Mouse (Mus musculus) hindbrain, embryonic 11.5 days (tissue): ENCODE results near the gene Slc25a13. TPM values are rescaled to one million over a fixed set of nuclear protein-coding genes. Genes with fewer than 3 reads are reported as not detected.

Experiments used
- ATAC-seq: fragments of 200-750 bp; cut with Nextera tagmentation; 2 replicates; pipeline ENCODE4 v1.8.0; 2017; ENCODE audit warnings: mild to moderate bottlenecking, moderate TSS enrichment, moderate library complexity; ENCODE audit not compliant: low FRiP score
- DNase-seq: peaks from one replicate; pipeline ENCODE4 v3.0.0-alpha.2; 2015; ENCODE audit warnings: low spot score
- H3K27ac ChIP-seq: fragments of 300-500 bp; sonication (generic); 2 replicates; pipeline ENCODE4 v1.5.1; 2014; ENCODE audit warnings: mild to moderate bottlenecking, low read depth, low read length
- H3K27me3 ChIP-seq: fragments of 300-500 bp; sonication (generic); 2 replicates; pipeline ENCODE4 v1.6.1; 2014; ENCODE audit warnings: mild to moderate bottlenecking, low read length, moderate library complexity, mixed read lengths; ENCODE audit not compliant: control insufficient read depth, insufficient read depth
- H3K36me3 ChIP-seq: fragments of 300-500 bp; sonication (generic); 2 replicates; pipeline ENCODE4 v1.6.1; 2014; ENCODE audit warnings: mild to moderate bottlenecking, low read length, moderate library complexity, mixed read lengths; ENCODE audit not compliant: control insufficient read depth, insufficient read depth
- H3K4me1 ChIP-seq: fragments of 300-500 bp; sonication (generic); replicated peaks from 2 replicates; pipeline ENCODE4 v1.6.1; 2014; ENCODE audit warnings: low read length, mixed read lengths; ENCODE audit not compliant: control insufficient read depth, insufficient read depth
- H3K4me2 ChIP-seq: fragments of 300-500 bp; sonication (generic); replicated peaks from 2 replicates; pipeline ENCODE4 v1.6.1; 2014; ENCODE audit warnings: mild to moderate bottlenecking, low read depth, low read length
- H3K4me3 ChIP-seq: fragments of 300-500 bp; sonication (generic); 2 replicates; pipeline ENCODE4 v1.5.1; 2014; ENCODE audit warnings: low read depth, low read length
- H3K9ac ChIP-seq: fragments of 300-500 bp; sonication (generic); 2 replicates; pipeline ENCODE4 v1.6.1; 2014; ENCODE audit warnings: low read depth, low read length
- H3K9me3 ChIP-seq: fragments of 300-500 bp; sonication (generic); 2 replicates; pipeline ENCODE4 v1.6.1; 2016; ENCODE audit warnings: low read length; ENCODE audit not compliant: control insufficient read depth
- WGBS: fragments of 180-500 bp; shearing (Covaris S2); extraction: QIAGEN DNeasy Blood & Tissue Kit; methylation state at CpG from one replicate; pipeline ENCODE4 v1.1.7; 2014; 5-methylcytosine and 5-hydroxymethylcytosine counted together
- polyA plus RNA-seq: library from polyadenylated mRNA; unstranded; fragments of >200 nt; fragmentation: Nextera tagmentation; extraction: Ambion mirVana; gene quantifications from 2 replicates; pipeline ENCODE4 v1.2.1, GENCODE M21; 2014

Gene Slc25a13
- polyA plus RNA-seq, 1 experiment from 2014 or later = 31.0 TPM

- no peak overlapping the region for H3K27ac ChIP-seq
- no peaks in the 10 kb centered on the region for H3K36me3 ChIP-seq
- H3K9ac ChIP-seq = no peak overlapping the region
- ATAC-seq (no peak), DNase-seq (no peak)
- no peaks in the 10 kb centered on the region for H3K4me1 ChIP-seq
- H3K4me2 ChIP-seq = no peak overlapping the region
- no peak overlapping the region for H3K4me3 ChIP-seq
- H3K9me3 ChIP-seq = no peaks in the 10 kb centered on the region
- WGBS = 93% methylated on average over 6 of the region's 6 CpGs
- no peaks in the 10 kb centered on the region for H3K27me3 ChIP-seq
Measured at GRCm38 (mm10) chr6:6197339-6197738, 19.6 kb downstream of the Slc25a13 start.

- no peaks in the 10 kb centered on the region for H3K36me3 ChIP-seq
- H3K27me3 ChIP-seq = no peaks in the 10 kb centered on the region
- no peak overlapping the region for H3K4me3 ChIP-seq
- no peaks in the 10 kb centered on the region for H3K4me1 ChIP-seq
- DNase-seq = no peak
- no peaks in the 10 kb centered on the region for H3K9me3 ChIP-seq
- H3K9ac ChIP-seq = no peak overlapping the region
- no peak overlapping the region for H3K4me2 ChIP-seq
- H3K27ac ChIP-seq = no peak overlapping the region
- WGBS = 80% methylated on average over 4 of the region's 4 CpGs
- no peak for ATAC-seq
Measured at GRCm38 (mm10) chr6:6196527-6196926, 20.4 kb downstream of the Slc25a13 start.

GRCm38 (mm10) chr6:6194831-6195230, 22.1 kb downstream of the Slc25a13 start:
- H3K27ac ChIP-seq = no peak overlapping the region
- no peak overlapping the region for H3K9ac ChIP-seq
- ATAC-seq = no peak
- WGBS = 94% methylated on average over 6 of the region's 6 CpGs
- H3K4me3 ChIP-seq = no peak overlapping the region
- no peaks in the 10 kb centered on the region for H3K9me3 ChIP-seq
- no peaks in the 10 kb centered on the region for H3K36me3 ChIP-seq
- DNase-seq = no peak
- H3K4me1 ChIP-seq = no peaks in the 10 kb centered on the region
- H3K27me3 ChIP-seq = no peaks in the 10 kb centered on the region
- H3K4me2 ChIP-seq = no peak overlapping the region

- 94% methylated on average over 13 of the region's 13 CpGs for whole genome bisulfite sequencing
- ATAC-seq = no peak
Measured at GRCm38 (mm10) chr6:6193906-6194305, 23.1 kb downstream of the Slc25a13 start.

GRCm38 (mm10) chr6:6192413-6192812, 24.6 kb downstream of the Slc25a13 start:
- ATAC-seq (no peak), DNase-seq (no peak)
- H3K4me3 ChIP-seq = no peak overlapping the region
- H3K4me2 ChIP-seq = no peak overlapping the region
- H3K9ac ChIP-seq = no peak overlapping the region
- H3K4me1 ChIP-seq = no peaks in the 10 kb centered on the region
- H3K27me3 ChIP-seq = no peaks in the 10 kb centered on the region
- H3K27ac ChIP-seq = no peak overlapping the region
- no peaks in the 10 kb centered on the region for H3K36me3 ChIP-seq
- H3K9me3 ChIP-seq = no peaks in the 10 kb centered on the region
- 83% methylated on average over 7 of the region's 7 CpGs for WGBS

More at GRCm38 (mm10) chr6:6193906-6194305, 23.1 kb downstream of the Slc25a13 start:
- H3K4me1 ChIP-seq = no peaks in the 10 kb centered on the region
- no peak overlapping the region for H3K27ac ChIP-seq
- no peak overlapping the region for H3K4me2 ChIP-seq
- no peak for DNase-seq
- H3K9ac ChIP-seq = no peak overlapping the region
- no peaks in the 10 kb centered on the region for H3K9me3 ChIP-seq
- no peaks in the 10 kb centered on the region for H3K36me3 ChIP-seq
- no peaks in the 10 kb centered on the region for H3K27me3 ChIP-seq
- H3K4me3 ChIP-seq = no peak overlapping the region

- H3K4me2 ChIP-seq = no peak overlapping the region
- no peak overlapping the region for H3K9ac ChIP-seq
- no peaks in the 10 kb centered on the region for H3K4me1 ChIP-seq
- no peak overlapping the region for H3K27ac ChIP-seq
- H3K4me3 ChIP-seq = no peak overlapping the region
- 83% methylated on average over 8 of the region's 8 CpGs for WGBS
- no peaks in the 10 kb centered on the region for H3K36me3 ChIP-seq
- DNase-seq = no peak
- ATAC-seq = no peak
- H3K9me3 ChIP-seq = no peaks in the 10 kb centered on the region
- H3K27me3 ChIP-seq = no peaks in the 10 kb centered on the region
Measured at GRCm38 (mm10) chr6:6191596-6192337, 25.2 kb downstream of the Slc25a13 start.

- 81% methylated on average over 6 of the region's 6 CpGs for WGBS
- Histone ChIP-seq H3K27ac (no peak overlapping the region), H3K27me3 (no peaks in the 10 kb centered on the region), H3K4me2 (no peak overlapping the region), H3K9ac (no peak overlapping the region), H3K9me3 (no peaks in the 10 kb centered on the region), H3K4me1 (no peaks in the 10 kb centered on the region), H3K36me3 (no peaks in the 10 kb centered on the region), H3K4me3 (no peak overlapping the region)
- no peak for DNase-seq
- ATAC-seq = no peak
Measured at GRCm38 (mm10) chr6:6188970-6189369, 28.0 kb downstream of the Slc25a13 start.

GRCm38 (mm10) chr6:6186468-6186867, 30.5 kb downstream of the Slc25a13 start:
- no peak overlapping the region for H3K9ac ChIP-seq
- no peak overlapping the region for H3K4me3 ChIP-seq
- no peak for ATAC-seq
- no peaks in the 10 kb centered on the region for H3K9me3 ChIP-seq
- no peak for DNase-seq
- WGBS = 94% methylated on average over 4 of the region's 4 CpGs
- no peaks in the 10 kb centered on the region for H3K36me3 ChIP-seq
- no peaks in the 10 kb centered on the region for H3K4me1 ChIP-seq
- H3K27me3 ChIP-seq = no peaks in the 10 kb centered on the region
- no peak overlapping the region for H3K27ac ChIP-seq
- no peak overlapping the region for H3K4me2 ChIP-seq

- Histone ChIP-seq H3K4me2 (no peak overlapping the region), H3K9me3 (no peaks in the 10 kb centered on the region), H3K27me3 (no peaks in the 10 kb centered on the region), H3K4me3 (no peak overlapping the region), H3K9ac (no peak overlapping the region), H3K36me3 (no peaks in the 10 kb centered on the region), H3K4me1 (no peaks in the 10 kb centered on the region), H3K27ac (no peak overlapping the region)
- ATAC-seq (no peak), DNase-seq (no peak)
- WGBS = 91% methylated on average over 3 of the region's 3 CpGs
Measured at GRCm38 (mm10) chr6:6185735-6186068, 31.3 kb downstream of the Slc25a13 start.
